Mouse (Mus musculus) T-helper 2 cell (primary cell): Measurements from ENCODE around the gene Nfic.

Experiments used
- in situ Hi-C: fragments of 300-600 bp; cut with MboI, MseI; formaldehyde crosslinking; loops from one replicate; pipeline ENCODE4 v1.15.1; 2025; ENCODE audit warnings: high pct_unique_total_duplicates

The Nfic gene

DNA sequence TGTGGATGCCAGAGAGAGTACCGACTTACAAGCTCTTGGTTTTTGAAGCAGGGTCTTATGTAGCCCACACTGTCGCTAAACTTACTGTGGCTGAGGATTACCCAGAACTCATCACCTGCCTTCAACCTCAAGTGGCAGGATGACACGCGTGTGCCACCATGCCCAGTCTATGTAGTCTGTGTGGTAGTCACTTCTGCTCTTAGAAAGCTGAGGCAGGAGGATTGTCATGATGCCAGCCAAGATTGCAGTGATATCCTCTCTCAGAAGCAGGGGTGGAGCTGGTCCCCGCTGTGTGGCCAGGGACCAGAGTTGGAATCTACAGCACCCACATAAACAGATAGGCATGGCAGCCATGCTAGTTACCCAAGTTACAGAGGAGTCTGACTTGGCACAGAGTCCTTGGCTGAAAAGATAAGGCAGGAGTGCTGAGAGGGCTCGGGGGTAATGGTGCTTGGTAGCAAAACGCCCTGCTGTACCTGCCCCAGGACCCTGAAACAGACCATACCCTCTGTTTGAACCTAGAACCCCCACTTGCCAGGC is 30.1 kb upstream of the Nfic start:
- in situ Hi-C loops = loop anchor here (10.0 kb wide), 1 partner anchor 49 kb away; no protein-coding TSS in a partner anchor

DNA sequence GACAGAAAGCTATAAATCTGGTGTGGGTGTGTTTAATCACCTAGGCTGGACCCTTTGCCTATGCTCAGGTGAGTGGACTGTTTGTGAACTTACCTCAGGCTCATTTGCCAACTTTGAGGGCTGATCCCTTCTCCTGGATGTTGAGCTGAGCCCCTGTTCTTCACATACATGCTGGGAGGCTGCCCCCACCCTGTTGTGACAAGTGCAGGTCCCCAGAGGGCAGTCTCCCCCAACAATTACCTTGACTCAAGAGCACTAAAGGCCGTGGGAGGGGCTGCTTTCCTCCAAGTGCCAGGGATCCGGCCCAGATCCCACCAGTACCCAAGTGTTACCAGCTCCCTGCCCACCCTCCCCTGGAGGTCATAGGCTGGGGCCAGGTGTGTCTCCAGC is 29.6 kb upstream of the Nfic start:
- in situ Hi-C loops = loop anchor here (10.0 kb wide), 1 partner anchor 50 kb away; no protein-coding TSS in a partner anchor

- in situ Hi-C loops = loop anchor here (10.0 kb wide), 1 partner anchor 50 kb away; no protein-coding TSS in a partner anchor
These were observed 29.1 kb upstream of the Nfic start for GRCm38 (mm10) chr10:81484441-81485059.

GRCm38 (mm10) chr10:81483983-81484382 is 28.5 kb upstream of the Nfic start:
- in situ Hi-C loops = loop anchor here (10.0 kb wide), 1 partner anchor 51 kb away; no protein-coding TSS in a partner anchor

GRCm38 (mm10) chr10:81482533-81482889 is 27.1 kb upstream of the Nfic start, which contains the start of gene Celf5:
Celf5 (minus strand) TSS chr10:81482709.
- in situ Hi-C loops = loop anchor here (10.0 kb wide), 1 partner anchor 52 kb away; no protein-coding TSS in a partner anchor

GRCm38 (mm10) chr10:81481605-81482532 is 26.4 kb upstream of the Nfic start:
- in situ Hi-C loops = loop anchor here (10.0 kb wide), 1 partner anchor 53 kb away; no protein-coding TSS in a partner anchor

DNA sequence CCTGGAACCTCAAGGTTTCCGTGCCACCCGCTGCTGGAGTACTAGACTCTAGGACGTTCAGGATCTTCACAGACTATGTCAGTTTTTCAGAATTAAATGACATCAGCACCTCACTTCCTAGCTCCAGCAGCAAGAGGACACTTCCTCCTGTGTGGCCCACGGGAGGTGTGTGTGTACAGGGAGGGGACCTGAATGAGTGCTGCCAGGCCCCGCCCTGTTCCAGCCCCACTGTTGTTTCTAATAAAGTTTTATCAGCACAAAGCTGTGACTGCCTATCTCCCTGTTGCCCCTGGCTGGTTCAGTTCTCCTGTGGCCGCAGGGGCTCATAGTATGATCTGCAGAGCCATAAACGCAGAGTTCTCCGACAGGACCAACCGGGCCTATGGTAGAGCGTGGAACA is 19.0 kb upstream of the Nfic start:
- in situ Hi-C loops = no loop called here

GRCm38 (mm10) chr10:81473003-81473451 is 17.6 kb upstream of the Nfic start:
- in situ Hi-C loops = no loop called here

GRCm38 (mm10) chr10:81472403-81473002 is 17.1 kb upstream of the Nfic start:
- in situ Hi-C loops = no loop called here

- in situ Hi-C loops = no loop called here
These were observed 15.0 kb upstream of the Nfic start for GRCm38 (mm10) chr10:81470454-81470853.

DNA sequence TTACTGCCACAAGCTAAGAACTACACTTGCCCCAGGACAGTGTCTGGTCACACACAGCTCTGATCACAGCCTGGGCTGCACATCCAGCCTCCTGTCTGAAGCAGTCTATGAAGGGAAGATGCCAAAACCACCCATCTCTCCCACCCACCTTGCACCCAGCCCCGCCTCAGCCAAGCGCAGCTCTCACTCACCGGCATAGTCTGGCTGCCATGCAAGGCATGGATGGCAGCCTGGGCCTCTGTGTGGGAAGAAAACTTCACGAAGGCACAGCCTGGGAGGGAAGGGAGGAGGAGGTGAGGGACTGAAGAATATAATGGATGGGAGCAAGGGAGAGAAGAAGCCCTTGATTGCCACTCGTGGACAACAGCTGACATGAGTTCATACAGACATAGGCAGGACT is 13.8 kb upstream of the Nfic start:
- in situ Hi-C loops = no loop called here

DNA sequence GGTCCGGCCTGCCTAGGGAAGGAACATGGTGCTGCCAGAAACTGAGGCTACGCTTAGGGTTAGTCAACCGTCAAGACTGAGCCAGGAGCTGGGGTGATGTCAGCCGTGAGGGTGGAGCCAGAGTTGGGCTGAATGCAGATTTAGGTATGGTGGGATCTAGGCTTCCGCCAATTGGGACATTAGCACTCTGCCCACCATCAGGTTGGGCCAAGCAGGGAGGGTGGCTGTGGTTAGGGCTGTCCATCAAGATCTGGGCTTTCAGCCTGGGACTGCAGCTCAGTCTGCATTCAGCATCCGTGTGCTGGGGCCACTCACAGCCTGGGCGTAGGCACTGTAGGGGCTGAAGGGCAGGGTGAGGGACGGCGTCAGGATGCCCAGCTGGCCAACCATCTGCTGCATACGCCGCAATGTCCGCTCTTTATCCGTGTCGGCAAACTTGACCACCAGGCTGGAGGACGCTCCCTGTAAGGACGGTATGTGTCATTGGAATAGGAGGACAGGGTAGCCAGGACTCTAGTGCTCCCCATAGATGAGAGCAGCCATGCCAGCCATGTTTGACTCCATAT is 12.3 kb upstream of the Nfic start:
- in situ Hi-C loops = no loop called here

- in situ Hi-C loops = no loop called here
These were observed 11.4 kb upstream of the Nfic start for GRCm38 (mm10) chr10:81466881-81467280.

- in situ Hi-C loops = no loop called here
These were observed 10.6 kb upstream of the Nfic start for GRCm38 (mm10) chr10:81466066-81466465.

GRCm38 (mm10) chr10:81465265-81465645 is 9.8 kb upstream of the Nfic start:
- in situ Hi-C loops = no loop called here

GRCm38 (mm10) chr10:81464405-81465264 is 9.2 kb upstream of the Nfic start:
- in situ Hi-C loops = no loop called here

- in situ Hi-C loops = no loop called here
These were observed 8.1 kb upstream of the Nfic start for GRCm38 (mm10) chr10:81463531-81463930.

DNA sequence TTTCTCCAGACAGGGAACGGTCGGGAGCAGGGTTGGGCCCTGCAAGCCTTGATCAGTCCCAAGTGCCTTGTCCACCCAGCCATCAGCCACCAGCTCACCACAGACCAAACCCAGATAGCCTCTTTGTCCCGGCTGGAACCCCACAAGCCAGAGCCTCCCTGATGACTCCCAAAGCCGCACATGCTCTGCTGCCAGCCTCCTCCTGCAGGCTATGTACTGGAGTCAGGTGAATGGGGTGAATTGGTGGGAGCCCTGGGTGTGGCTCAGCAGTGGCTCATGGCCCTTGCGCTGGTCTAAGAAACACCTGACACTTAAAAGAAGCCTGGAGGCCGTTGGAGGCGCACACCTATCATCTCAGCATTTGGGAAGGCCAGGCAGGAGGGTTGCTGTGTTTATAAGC is 7.5 kb upstream of the Nfic start:
- in situ Hi-C loops = no loop called here

- in situ Hi-C loops = no loop called here
These were observed 7.0 kb upstream of the Nfic start for GRCm38 (mm10) chr10:81462415-81462804.

DNA sequence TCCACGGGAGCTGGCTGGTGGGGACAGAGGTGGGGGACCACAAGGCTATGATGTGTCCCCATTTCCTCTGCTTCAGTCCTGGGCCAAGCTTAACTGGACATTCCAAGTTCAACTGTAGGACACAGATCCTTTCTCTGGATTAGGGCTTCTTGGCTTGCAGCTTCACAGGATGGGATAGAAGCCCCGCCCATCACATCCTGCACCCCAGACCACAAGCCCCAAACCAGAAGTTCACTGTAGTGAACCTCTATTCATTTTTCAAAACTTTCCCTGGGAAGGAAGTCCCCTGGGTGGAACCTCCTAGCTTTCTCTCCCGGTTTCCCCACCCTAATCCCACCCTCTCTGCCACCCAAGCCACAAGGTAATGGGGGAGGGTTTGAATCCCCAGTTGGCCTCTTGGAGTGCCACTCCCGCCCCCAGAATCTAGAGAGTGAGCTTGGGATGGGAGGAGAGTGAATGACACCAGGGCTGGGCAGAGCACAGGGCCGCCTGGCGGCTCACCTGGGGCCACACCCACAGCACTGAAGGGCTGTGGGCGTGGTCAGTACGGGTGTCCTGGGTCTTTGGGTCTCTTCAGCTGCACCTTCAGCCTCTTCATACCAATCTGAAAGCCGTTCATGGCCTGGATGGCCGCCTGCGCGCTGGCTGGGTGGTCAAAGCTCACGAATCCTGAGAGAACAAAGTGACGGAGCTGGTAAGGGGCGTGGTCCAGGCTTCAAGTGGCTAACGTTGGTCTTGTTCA is 6.4 kb upstream of the Nfic start:
- in situ Hi-C loops = no loop called here
